Mouse (Mus musculus) inflammation-experienced regulatory T-cells (primary cell): ENCODE results near the gene Npas4. TPM values are rescaled to one million over a fixed set of nuclear protein-coding genes. Genes with fewer than 3 reads are reported as not detected.

Source experiments
- polyA plus RNA-seq, 2 experiments: library from polyadenylated mRNA; unstranded; fragments of 100-300 nt; shearing (Covaris generic); gene quantifications; one replicate each; pipeline ENCODE4 v1.2.1; 2017

Gene Npas4
- 1 to 10 TPM; 1.3 to 1.7 TPM for polyA plus RNA-seq

GRCm38 (mm10) chr19:4990256-4990625 lies at the start of gene Npas4:
Npas4 (minus strand) TSS chr19:4990316.

DNA sequence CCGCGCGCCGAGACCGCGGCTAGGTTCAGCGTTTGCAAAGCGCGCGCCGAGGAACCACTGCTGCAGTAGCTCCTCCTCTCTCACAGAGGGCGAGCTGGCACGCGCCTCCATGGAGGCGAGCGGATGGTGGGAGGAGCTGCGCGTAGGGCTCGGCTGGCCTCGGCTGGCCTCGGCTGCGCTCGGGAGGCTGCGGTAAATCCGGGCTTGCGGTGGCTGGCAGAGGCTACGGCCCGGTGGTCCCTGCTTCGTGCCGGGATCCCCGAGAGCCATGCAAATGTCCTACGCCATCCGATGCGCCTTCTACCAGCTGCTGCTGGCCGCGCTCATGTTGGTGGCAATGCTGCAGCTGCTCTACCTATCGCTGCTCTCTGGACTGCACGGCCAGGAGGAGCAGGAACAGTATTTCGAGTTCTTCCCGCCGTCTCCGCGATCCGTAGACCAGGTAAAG lies 48.6 kb upstream of the Npas4 start, which contains the start of the genes B4gat1 and AC124502.3:
Gene B4gat1 (plus strand): TSS at position 118 of the 448 bp plus-strand sequence.
Gene AC124502.3 (plus strand): TSS at position 183 of the 448 bp plus-strand sequence.

DNA sequence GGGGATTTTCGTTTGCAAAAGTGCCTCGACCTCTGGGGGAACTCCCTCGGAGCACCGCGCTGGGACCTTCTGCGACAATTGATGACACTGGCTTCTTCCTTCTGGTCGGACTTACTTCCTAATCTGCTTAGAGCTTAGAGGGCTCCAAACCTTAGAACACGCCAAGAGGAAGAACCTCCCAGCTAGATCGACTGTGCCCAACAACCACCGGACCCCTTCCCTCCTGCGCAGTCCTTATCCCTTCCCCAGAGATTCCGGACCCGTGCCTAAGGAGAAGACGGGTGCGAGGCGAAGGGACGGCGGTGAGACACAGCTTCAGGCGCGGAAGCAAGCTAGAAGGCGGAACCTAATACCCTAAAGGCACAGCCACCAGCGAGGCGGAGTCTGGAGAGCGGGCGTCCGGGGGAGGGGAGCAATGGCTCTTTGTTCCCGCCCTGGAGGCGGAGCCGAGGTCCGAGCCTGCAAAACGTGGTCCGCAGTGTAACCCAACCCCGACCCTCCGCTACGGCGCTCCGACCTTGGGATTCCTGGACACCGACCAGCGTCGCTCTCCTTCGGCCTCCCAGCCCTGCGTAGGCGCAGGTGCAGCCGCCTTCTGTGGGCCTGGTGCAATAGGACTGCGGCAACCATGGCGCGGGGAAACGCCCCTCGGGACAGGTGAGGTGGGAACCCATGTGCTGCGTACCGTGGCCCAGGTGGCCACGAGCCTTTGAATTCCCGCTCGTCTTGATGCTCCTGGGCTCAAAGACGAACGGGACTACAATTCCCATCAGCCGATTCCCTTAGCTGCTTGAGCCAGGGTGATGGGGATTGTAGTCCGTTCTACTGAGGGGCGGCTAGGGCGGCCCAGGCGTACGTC lies 33.7 kb upstream of the Npas4 start, which contains the start of gene Slc29a2:
Gene Slc29a2 (plus strand): TSS at position 240 of the 859 bp plus-strand sequence.

GRCm38 (mm10) chr19:4961928-4962601 lies 28.1 kb downstream of the Npas4 start, which contains the start of gene Mrpl11:
Mrpl11 (plus strand) TSS chr19:4962147.

GRCm38 (mm10) chr19:4942551-4943252 lies 47.4 kb downstream of the Npas4 start, which contains the start of gene Peli3:
Peli3 (minus strand) TSS chr19:4943127.

Other genes with a start within 250 kb of the Npas4 start
- 10 to 100 TPM; 40.8 to 47.0 TPM for gene Rbm4b, start 233.8 kb downstream of the Npas4 start, polyA plus RNA-seq
- 10 to 100 TPM; 49.9 to 54.0 TPM for gene Rbm4, start 196.4 kb downstream of the Npas4 start, polyA plus RNA-seq
- 10 to 100 TPM; 24.9 to 30.4 TPM for gene Gm21992, start 178.7 kb downstream of the Npas4 start, polyA plus RNA-seq
- 10 to 100 TPM; 61.5 to 84.0 TPM for gene Rbm14, start 178.7 kb downstream of the Npas4 start, polyA plus RNA-seq
- 100 to 1,000 TPM in 1 of 2 experiments, 10 to 100 TPM in 1; 72.7 to 120 TPM for gene Ccs, start 151.0 kb downstream of the Npas4 start, polyA plus RNA-seq
- gene Ccdc87, start 150.9 kb downstream of the Npas4 start, polyA plus RNA-seq = under 1 TPM in 1 of 2 experiments, not detected in 1; 0.55 TPM
- 1 to 10 TPM; 4.1 to 6.0 TPM for gene Ctsf, start 135.2 kb downstream of the Npas4 start, polyA plus RNA-seq
- under 1 TPM in 1 of 2 experiments, not detected in 1; 0.11 TPM for gene Actn3, start 112.4 kb downstream of the Npas4 start, polyA plus RNA-seq
- 1 to 10 TPM; 5.0 to 9.9 TPM for gene Zdhhc24, start 111.6 kb downstream of the Npas4 start, polyA plus RNA-seq
- 1 to 10 TPM in 1 of 2 experiments, under 1 TPM in 1; 0.71 to 3.0 TPM for gene Bbs1, start 83.7 kb downstream of the Npas4 start, polyA plus RNA-seq
- 100 to 1,000 TPM in 1 of 2 experiments, 10 to 100 TPM in 1; 93.7 to 123 TPM for gene Dpp3, start 62.0 kb downstream of the Npas4 start, polyA plus RNA-seq
- 1 to 10 TPM in 1 of 2 experiments, under 1 TPM in 1; 0.70 to 1.9 TPM for gene Peli3, start 47.2 kb downstream of the Npas4 start, polyA plus RNA-seq
- 10 to 100 TPM; 60.3 to 63.9 TPM for gene Mrpl11, start 28.2 kb downstream of the Npas4 start, polyA plus RNA-seq
- gene Slc29a2, start 33.5 kb upstream of the Npas4 start, polyA plus RNA-seq = 1 to 10 TPM; 3.4 TPM
- 10 to 100 TPM; 13.6 to 15.6 TPM for gene B4gat1, start 48.5 kb upstream of the Npas4 start, polyA plus RNA-seq
- 1 to 10 TPM; 2.4 to 8.5 TPM for gene AC124502.3, start 48.6 kb upstream of the Npas4 start, polyA plus RNA-seq
- 100 to 1,000 TPM; 103 to 106 TPM for gene Brms1, start 51.0 kb upstream of the Npas4 start, polyA plus RNA-seq
- gene Rin1, start 60.2 kb upstream of the Npas4 start, polyA plus RNA-seq = under 1 TPM in 1 of 2 experiments, not detected in 1; 0.08 TPM
- not detected for gene Cd248, start 77.8 kb upstream of the Npas4 start, polyA plus RNA-seq
- under 1 TPM; 0.31 to 0.84 TPM for gene Tmem151a, start 95.2 kb upstream of the Npas4 start, polyA plus RNA-seq
- gene Yif1a, start 98.2 kb upstream of the Npas4 start, polyA plus RNA-seq = 10 to 100 TPM; 59.7 to 66.6 TPM
- 1 to 10 TPM; 2.7 to 5.6 TPM for gene Cnih2, start 108.2 kb upstream of the Npas4 start, polyA plus RNA-seq
- gene Rab1b, start 116.8 kb upstream of the Npas4 start, polyA plus RNA-seq = 100 to 1,000 TPM; 187 to 249 TPM
- gene Klc2, start 128.2 kb upstream of the Npas4 start, polyA plus RNA-seq = 1 to 10 TPM; 5.0 to 8.7 TPM